ENCODE assay signal across 16 mouse cellular contexts in genomic region chr1:185279288-185279687, GRCm38 (mm10).
"Had no signal": no experiment of that assay in that cellular context is flagged by ENCODE, and none has a peak within 500 bp of the region (broad histone marks: within the 10 kb centered on the region; RNA-seq: fewer than 3 reads in every experiment).

No protein-coding gene starts in this region.

- DNase-seq: kidney, postnatal 36 days; layer of hippocampus, adult 9-11 months; layer of hippocampus, postnatal 36 days; lung, postnatal 4 days; midbrain, embryonic 14.5 days; right cerebral cortex, adult 18-20 months; right cerebral cortex, postnatal 25 days; thymus, postnatal 4 days had no signal

- H3K9ac ChIP-seq: limb, embryonic 15.5 days; liver, embryonic 14.5 days; lung, embryonic 15.5 days; neural tube, embryonic 15.5 days had no signal

- H3K27ac ChIP-seq: kidney, postnatal 0 days; limb, embryonic 15.5 days; liver, embryonic 14.5 days; lung, embryonic 15.5 days; midbrain, embryonic 10.5 days; neural tube, embryonic 15.5 days; stomach, postnatal 0 days had no signal

- H3K4me1 ChIP-seq: limb, embryonic 15.5 days; midbrain, embryonic 10.5 days; neural tube, embryonic 15.5 days had no signal

- H3K27me3 ChIP-seq: limb, embryonic 15.5 days; lung, embryonic 15.5 days; neural tube, embryonic 15.5 days had no signal

- H3K4me2 ChIP-seq: limb, embryonic 15.5 days; lung, embryonic 15.5 days; neural tube, embryonic 15.5 days had no signal

- H3K4me3 ChIP-seq: limb, embryonic 15.5 days; lung, embryonic 15.5 days; midbrain, embryonic 10.5 days; myocyte; neural tube, embryonic 15.5 days had no signal

- H3K9me3 ChIP-seq: limb, embryonic 15.5 days; lung, embryonic 15.5 days; midbrain, embryonic 10.5 days; neural tube, embryonic 15.5 days had no signal
